Mouse (Mus musculus) spleen, adult 12 weeks (tissue): Measurements from ENCODE around the gene Tyro3.

Source experiments
- DNase-seq: peaks from one replicate; pipeline ENCODE4 v3.0.0; 2022; ENCODE audit warnings: low spot score

The Tyro3 gene

DNA sequence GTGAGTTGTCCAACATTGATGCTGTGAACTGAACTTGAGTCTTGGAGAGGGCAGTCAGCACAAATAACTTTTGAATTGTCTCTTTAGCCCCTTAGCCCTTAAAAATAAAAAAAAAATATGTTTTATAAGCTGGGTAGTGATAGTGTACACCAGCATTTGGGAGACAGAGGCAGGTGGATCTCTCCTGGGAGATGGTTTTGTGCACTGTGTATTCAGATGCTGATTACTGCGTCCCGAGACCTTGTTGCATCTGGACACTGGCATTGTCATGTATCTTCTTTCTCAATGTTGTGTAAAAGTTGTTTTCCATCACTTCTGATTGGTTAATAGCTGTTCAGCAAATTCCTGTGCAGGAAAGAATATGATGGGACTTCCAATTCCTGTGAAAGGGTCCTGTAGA is 59.8 kb downstream of the Tyro3 start:
- DNase-seq, result no peak

DNA sequence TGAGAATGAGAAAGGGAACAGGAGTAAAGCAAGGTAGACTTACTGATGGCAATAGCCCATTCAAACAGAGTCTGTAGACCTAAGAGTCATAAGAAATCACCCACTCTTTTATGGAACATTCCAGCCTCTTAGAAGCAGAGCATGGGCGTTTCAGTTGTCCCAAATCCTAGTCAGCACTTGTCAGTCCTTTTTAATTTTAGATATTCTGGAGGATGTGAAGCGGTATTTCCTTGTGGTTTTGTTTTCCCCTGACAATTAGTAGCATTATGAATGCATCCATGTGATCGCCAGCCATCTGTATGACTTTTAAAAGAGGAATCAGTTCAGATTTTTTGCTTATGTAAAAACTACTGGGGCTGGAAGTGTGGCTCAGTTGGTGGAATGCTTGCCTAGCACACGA is 67.0 kb downstream of the Tyro3 start:
- DNase-seq, result no peak
